Mouse (Mus musculus) cerebellum, adult 2 months (tissue): ENCODE results near the gene Csrp1. TPM values are rescaled to one million over a fixed set of nuclear protein-coding genes. Genes with fewer than 3 reads are reported as not detected.

Source experiments
- DNase-seq, 2 experiments: peaks; one replicate each; pipeline ENCODE4 v3.0.0; 2021
- H3K27ac ChIP-seq: fragments of 200-500 bp; 2 replicates; pipeline ENCODE4 v1.5.1; 2012; ENCODE audit warnings: low read length, control low read depth, inconsistent platforms; ENCODE audit not compliant: insufficient read depth
- H3K27me3 ChIP-seq: fragments of 200-500 bp; 2 replicates; pipeline ENCODE4 v1.6.1; 2012; ENCODE audit warnings: inconsistent platforms, mild to moderate bottlenecking, low read length, moderate library complexity; ENCODE audit not compliant: control insufficient read depth, insufficient read depth
- H3K4me1 ChIP-seq: fragments of 200-500 bp; 2 replicates; pipeline ENCODE4 v1.6.1; 2011; ENCODE audit warnings: low read length; ENCODE audit not compliant: control insufficient read depth, insufficient read depth
- H3K4me3 ChIP-seq: fragments of 200-500 bp; replicated peaks from 2 replicates; pipeline ENCODE3; 2011; ENCODE audit warnings: mild to moderate bottlenecking, low read depth, low read length, control low read depth; ENCODE audit not compliant: insufficient read depth
- CTCF ChIP-seq: fragments of 200-500 bp; IDR thresholded peaks from 2 replicates; pipeline ENCODE4 v1.5.1; 2011; ENCODE audit warnings: low read depth, mild to moderate bottlenecking, control low read depth, low read length, moderate library complexity, borderline replicate concordance; ENCODE audit not compliant: insufficient read depth
- POLR2A ChIP-seq: fragments of 200-500 bp; IDR thresholded peaks from 2 replicates; pipeline ENCODE4 v1.6.1; 2011; ENCODE audit warnings: low read length, control low read depth, borderline replicate concordance; ENCODE audit not compliant: insufficient read depth
- WGBS: fragments of 180-500 bp; shearing (Covaris S2); methylation state at CpG from one replicate; pipeline ENCODE4 v1.1.7; 2018; 5-methylcytosine and 5-hydroxymethylcytosine counted together
- polyA plus RNA-seq: library from polyadenylated mRNA; depleted of rRNA; stranded (reverse); fragments of >200 nt; gene quantifications from 2 replicates; pipeline ENCODE4 v1.2.3, GENCODE M21; 2012

Gene Csrp1
- polyA plus RNA-seq, 1 experiment, result 434 TPM

- Histone ChIP-seq H3K27me3 (no peaks in the 10 kb centered on the region), H3K4me1 (no peaks in the 10 kb centered on the region), H3K27ac (peak overlapping the region; percentile 55; the same call in 1 of the 2 replicates), H3K4me3 (peak overlapping the region; percentile 33)
- TF ChIP-seq CTCF (no peak), POLR2A (peak; percentile 33; the same call in 1 of the 2 replicates)
- peak; percentile 49 to 63 for DNase-seq
- 4% methylated on average over 35 of the region's 35 CpGs for WGBS
These were observed 8.9 kb downstream of the Csrp1 start for GRCm38 (mm10) chr1:135728631-135729366.

- peak in 1 of 2 experiments; percentile 30 for DNase-seq
- Histone ChIP-seq H3K27me3 (no peaks in the 10 kb centered on the region), H3K4me3 (peak overlapping the region; percentile 33), H3K4me1 (no peaks in the 10 kb centered on the region), H3K27ac (peak overlapping the region; percentile 55; the same call in 1 of the 2 replicates)
- WGBS, result 2% methylated on average over 11 of the region's 11 CpGs
- TF ChIP-seq CTCF (no peak), POLR2A (peak; percentile 6; the same call in 1 of the 2 replicates)
These were observed 9.5 kb downstream of the Csrp1 start for GRCm38 (mm10) chr1:135729367-135729713.

- no peaks in the 10 kb centered on the region for H3K27me3 ChIP-seq
- WGBS, result 38% methylated on average over 4 of the region's 4 CpGs
- no peak overlapping the region; the same call in 1 of the 2 replicates for H3K27ac ChIP-seq
- no peak for TF ChIP-seq CTCF
- DNase-seq, result no peak
- H3K4me1 ChIP-seq, result no peaks in the 10 kb centered on the region
- peak overlapping the region; percentile 24 for H3K4me3 ChIP-seq
These were observed 10.0 kb downstream of the Csrp1 start for GRCm38 (mm10) chr1:135729821-135730220.

GRCm38 (mm10) chr1:135730296-135730695, 10.4 kb downstream of the Csrp1 start:
- Histone ChIP-seq H3K4me1 (no peaks in the 10 kb centered on the region), H3K27ac (peak overlapping the region; percentile 27), H3K27me3 (no peaks in the 10 kb centered on the region), H3K4me3 (peak overlapping the region; percentile 14)
- no peak for DNase-seq
- TF ChIP-seq POLR2A, result no peak
- TF ChIP-seq CTCF, result no peak
- 54% methylated on average over 3 of the region's 3 CpGs for WGBS

GRCm38 (mm10) chr1:135731393-135731792, 11.5 kb downstream of the Csrp1 start:
- 73% methylated on average over 7 of the region's 7 CpGs for WGBS
- H3K27ac ChIP-seq, result no peak overlapping the region
- H3K4me1 ChIP-seq, result no peaks in the 10 kb centered on the region
- no peak for TF ChIP-seq CTCF
- TF ChIP-seq POLR2A, result no peak
- DNase-seq, result no peak
- H3K4me3 ChIP-seq, result no peak overlapping the region
- no peaks in the 10 kb centered on the region for H3K27me3 ChIP-seq

GRCm38 (mm10) chr1:135731897-135732684, 12.2 kb downstream of the Csrp1 start:
- no peak for TF ChIP-seq CTCF
- TF ChIP-seq POLR2A, result no peak
- DNase-seq, result no peak
- no peak overlapping the region for H3K4me3 ChIP-seq

GRCm38 (mm10) chr1:135734225-135734937, 14.5 kb downstream of the Csrp1 start:
- whole genome bisulfite sequencing, result 18% methylated on average over 7 of the region's 7 CpGs
- Histone ChIP-seq H3K4me3 (no peak overlapping the region), H3K4me1 (no peaks in the 10 kb centered on the region), H3K27ac (peak overlapping the region; percentile 68; the same call in 1 of the 2 replicates), H3K27me3 (no peaks in the 10 kb centered on the region)
- peak; percentile 27 to 58 for DNase-seq
- TF ChIP-seq POLR2A, result no peak
- TF ChIP-seq CTCF, result no peak

More at GRCm38 (mm10) chr1:135731897-135732684, 12.2 kb downstream of the Csrp1 start:
- Histone ChIP-seq H3K4me1 (no peaks in the 10 kb centered on the region), H3K27me3 (no peaks in the 10 kb centered on the region), H3K27ac (no peak overlapping the region)
- 50% methylated on average over 11 of the region's 11 CpGs for WGBS
